In genomic region chr13:34255297-34255696, GRCm38 (mm10) we compare ENCODE assay signal across 10 mouse cellular contexts.
DNase-seq lines count a peak whose midpoint lies in the region; ATAC-seq and TF ChIP-seq lines count a peak whose summit lies in the region.
"Had no signal": no experiment of that assay in that cellular context is flagged by ENCODE, and none has a peak within 500 bp of the region (broad histone marks: within the 10 kb centered on the region; RNA-seq: fewer than 3 reads in every experiment).

No protein-coding gene starts in this region.

- H3K9me3 ChIP-seq in hindbrain, embryonic 10.5 days: no peaks in the 10 kb centered on the region
- H3K9me3 ChIP-seq in hindbrain, embryonic 16.5 days (ENCODE audit: control insufficient read depth, low read length): no peaks in the 10 kb centered on the region
- H3K9me3 ChIP-seq: embryonic facial prominence, embryonic 13.5 days; neural tube, embryonic 12.5 days had no signal

- WGBS in hindbrain, embryonic 10.5 days: 83% methylated on average over 3 of the region's 3 CpGs
- WGBS in hindbrain, embryonic 16.5 days: 68% methylated on average over 3 of the region's 3 CpGs
- WGBS in macrophage (ENCODE audit: missing documents): 20% methylated on average over 3 of the region's 3 CpGs

- ATAC-seq in hindbrain, embryonic 16.5 days: no peak
- peak; percentile 30 to 40; a peak in 2 of 4 replicates for ATAC-seq in hematopoietic stem cell, adult 5-6 weeks (replicated peaks in 1 of 2; ENCODE audit: insufficient read depth in 1 of 2, low FRiP score in 2 of 2, low TSS enrichment in 1 of 2, low read depth in 1 of 2, poor library complexity in 2 of 2, severe bottlenecking in 2 of 2)

- H3K36me3 ChIP-seq in hindbrain, embryonic 10.5 days: 0 out of 2 replicates have a peak, but pooled peaks cover 22% of the 10 kb centered on the region
- H3K36me3 ChIP-seq in hindbrain, embryonic 16.5 days (ENCODE audit: control insufficient read depth, insufficient read depth, low read length): no peaks in the 10 kb centered on the region
- H3K36me3 ChIP-seq in macrophage (ENCODE audit: inconsistent target): no peaks in the 10 kb centered on the region
- H3K36me3 ChIP-seq: embryonic facial prominence, embryonic 13.5 days; neural tube, embryonic 12.5 days had no signal

- no peak overlapping the region for H3K4me3 ChIP-seq in hindbrain, embryonic 10.5 days
- H3K4me3 ChIP-seq in hindbrain, embryonic 16.5 days (ENCODE audit: low read length): no peak overlapping the region
- no peak overlapping the region for H3K4me3 ChIP-seq in bone marrow macrophage, adult 2 months (ENCODE audit: insufficient read depth, low read length)
- H3K4me3 ChIP-seq in macrophage (ENCODE audit: inconsistent target): no peak overlapping the region
- H3K4me3 ChIP-seq: embryonic facial prominence, embryonic 13.5 days; neural tube, embryonic 12.5 days had no signal

- no peak for DNase-seq in hindbrain, embryonic 10.5 days (ENCODE audit: low spot score)
- DNase-seq in kidney, adult 8-10 months: no peak
- no peak for DNase-seq in neural tube, embryonic 10.5 days (ENCODE audit: extremely low spot score, low spot score)

- no peak overlapping the region for H3K9ac ChIP-seq in hindbrain, embryonic 16.5 days (ENCODE audit: low read depth, low read length)
- H3K9ac ChIP-seq: neural tube, embryonic 12.5 days had no signal

- TF ChIP-seq POLR2A in bone marrow macrophage, adult 2 months (IDR thresholded peaks at IDR 0.05; ENCODE audit: borderline replicate concordance, low read depth, low read length): no peak

- no peaks in the 10 kb centered on the region for H3K27me3 ChIP-seq in hindbrain, embryonic 10.5 days (ENCODE audit: insufficient read depth, poor library complexity, severe bottlenecking)
- no peaks in the 10 kb centered on the region for H3K27me3 ChIP-seq in hindbrain, embryonic 16.5 days (replicated peaks; ENCODE audit: control insufficient read depth, insufficient read depth, low read length)
- H3K27me3 ChIP-seq: embryonic facial prominence, embryonic 13.5 days; neural tube, embryonic 12.5 days had no signal

- TF ChIP-seq CTCF in bone marrow macrophage, adult 2 months (IDR thresholded peaks at IDR 0.05; ENCODE audit: low read depth, low read length): no peak

- H3K79me2 ChIP-seq in macrophage (ENCODE audit: inconsistent target): no peaks in the 10 kb centered on the region

- H3K4me1 ChIP-seq in hindbrain, embryonic 10.5 days (replicated peaks): peaks cover 39% of the 10 kb centered on the region
- no peaks in the 10 kb centered on the region; the same call in 1 of the 2 replicates for H3K4me1 ChIP-seq in hindbrain, embryonic 16.5 days (ENCODE audit: control insufficient read depth, insufficient read depth, low read depth, low read length)
- peaks cover 30% of the 10 kb centered on the region for H3K4me1 ChIP-seq in bone marrow macrophage, adult 2 months (ENCODE audit: control insufficient read depth, insufficient read depth, low read length)

- no peak overlapping the region for H3K4me2 ChIP-seq in hindbrain, embryonic 16.5 days (ENCODE audit: low read length)
- H3K4me2 ChIP-seq: embryonic facial prominence, embryonic 13.5 days; midbrain, embryonic 11.5 days; neural tube, embryonic 12.5 days had no signal

- H3K27ac ChIP-seq in hindbrain, embryonic 10.5 days: 0 out of 2 replicates have a peak overlapping the region, but pooled peaks have one; percentile 4
- H3K27ac ChIP-seq in hindbrain, embryonic 16.5 days (ENCODE audit: low read depth, low read length): no peak overlapping the region
- peak overlapping the region; percentile 77 for H3K27ac ChIP-seq in bone marrow macrophage, adult 2 months (ENCODE audit: insufficient read depth, low read depth, low read length)
- H3K27ac ChIP-seq in macrophage: peak overlapping the region; percentile 62
- H3K27ac ChIP-seq: embryonic facial prominence, embryonic 13.5 days; neural tube, embryonic 12.5 days had no signal
